Mouse (Mus musculus) left cerebral cortex, postnatal 36 days (tissue): ENCODE results near the gene Ubald2. TPM values are rescaled to one million over a fixed set of nuclear protein-coding genes. Genes with fewer than 3 reads are reported as not detected.

Experiments used
- DNase-seq, 2 experiments: peaks; one replicate each; pipeline ENCODE4 v3.0.0; 2021 to 2022; ENCODE audit warnings: low spot score in 2 of 2, mixed read lengths in 1 of 2
- intact Hi-C: fragments of 180-260 bp; cut with DNase I; formaldehyde crosslinking; loops from one replicate; pipeline ENCODE4 v1.15.1; 2025
- total RNA-seq, 2 experiments: library from RNA; stranded (reverse); gene quantifications; 2 replicates each; pipeline ENCODE4 v1.2.3; 2021

Gene Ubald2
- total RNA-seq, 2 experiments from 2014 or later, result 27.5 to 31.8 TPM

DNA sequence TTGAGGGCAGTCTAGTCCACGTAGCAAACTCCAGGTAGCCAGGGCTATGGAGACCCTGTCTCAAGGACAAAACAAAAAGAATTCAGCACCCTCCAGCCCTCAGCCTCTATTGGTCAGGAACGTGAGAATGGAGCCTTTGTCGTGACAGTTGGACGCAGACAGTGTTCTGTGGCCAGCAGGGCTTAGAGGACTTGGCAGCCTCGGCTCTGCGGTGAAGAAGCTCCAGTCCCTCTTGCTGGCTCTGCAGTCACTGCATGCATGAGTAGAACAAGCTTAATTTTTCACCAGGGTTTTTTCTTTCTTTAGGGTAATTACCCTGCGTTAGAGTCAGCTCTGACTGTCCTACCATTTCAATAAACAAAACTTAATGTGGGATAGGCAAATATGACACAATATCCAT is 47.9 kb downstream of the Ubald2 start:
- no peak for DNase-seq
- intact Hi-C loops, result no loop called here

DNA sequence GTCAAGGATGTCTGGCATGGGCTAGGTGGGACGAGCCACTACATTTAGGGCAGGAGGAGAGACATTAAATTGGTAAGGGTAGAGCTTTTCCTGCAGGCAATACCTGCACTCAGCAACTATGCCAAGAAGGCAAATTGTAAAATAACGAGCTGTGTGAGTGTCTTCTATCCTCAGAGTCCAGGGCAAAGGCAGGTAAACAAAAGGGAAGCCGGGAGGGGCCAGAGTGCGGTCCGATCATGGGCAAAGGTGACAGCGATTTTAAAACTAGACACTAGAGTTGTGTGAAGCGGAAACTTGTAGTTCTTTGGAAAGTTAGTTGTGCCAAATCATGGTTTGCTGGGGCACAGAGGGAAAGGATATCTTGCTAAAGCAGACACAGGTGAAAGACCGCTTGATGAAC is 50.4 kb downstream of the Ubald2 start:
- no peak for DNase-seq
- intact Hi-C loops, result no loop called here

DNA sequence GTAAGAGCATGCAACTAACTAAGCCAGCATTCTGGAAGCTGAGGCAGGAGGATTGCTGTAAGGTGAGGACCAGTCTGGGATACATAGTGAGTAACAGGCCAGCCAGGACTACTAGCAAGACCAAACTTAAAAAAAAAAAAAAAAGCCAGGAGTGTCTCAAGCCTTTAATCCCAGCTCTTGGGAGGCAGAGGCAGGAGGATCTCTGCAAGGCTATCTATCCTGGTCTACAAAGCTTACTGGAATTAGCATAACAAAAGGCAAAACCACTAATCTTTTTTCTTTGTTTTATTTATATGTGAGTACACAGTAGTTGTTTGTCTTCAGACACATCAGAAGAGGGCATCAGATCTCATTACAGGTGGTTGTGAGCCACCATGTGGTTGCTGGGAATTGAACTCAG is 54.3 kb downstream of the Ubald2 start:
- intact Hi-C loops, result no loop called here
- DNase-seq, result no peak

Other genes with a start within 250 kb of the Ubald2 start
- 10 to 100 TPM; 41.3 to 41.6 TPM for gene Ten1, start 235.2 kb upstream of the Ubald2 start, total RNA-seq
- gene Acox1, start 235.0 kb upstream of the Ubald2 start, total RNA-seq, result 100 to 1,000 TPM; 115 to 118 TPM
- 1 to 10 TPM; 1.2 to 1.3 TPM for gene Evpl, start 196.0 kb upstream of the Ubald2 start, total RNA-seq
- 10 to 100 TPM; 66.6 to 70.6 TPM for gene Srp68, start 159.9 kb upstream of the Ubald2 start, total RNA-seq
- not detected for gene Galr2, start 153.2 kb upstream of the Ubald2 start, total RNA-seq
- 100 to 1,000 TPM in 1 of 2 experiments, 10 to 100 TPM in 1; 93.0 to 100 TPM for gene Exoc7, start 126.9 kb upstream of the Ubald2 start, total RNA-seq
- gene Foxj1, start 98.7 kb upstream of the Ubald2 start, total RNA-seq, result 1 to 10 TPM; 5.0 to 5.2 TPM
- gene Rnf157, start 21.1 kb upstream of the Ubald2 start, total RNA-seq, result 100 to 1,000 TPM; 266 to 286 TPM
- not detected for gene Qrich2, start 32.1 kb downstream of the Ubald2 start, total RNA-seq
- gene Prpsap1, start 60.1 kb downstream of the Ubald2 start, total RNA-seq, result 10 to 100 TPM; 68.5 to 91.5 TPM
- 1 to 10 TPM; 4.0 to 7.0 TPM for gene Sphk1, start 96.8 kb downstream of the Ubald2 start, total RNA-seq
- 100 to 1,000 TPM; 121 to 126 TPM for gene Ube2o, start 147.4 kb downstream of the Ubald2 start, total RNA-seq
- under 1 TPM; 0.62 to 0.97 TPM for gene Aanat, start 152.3 kb downstream of the Ubald2 start, total RNA-seq
- 1 to 10 TPM in 1 of 2 experiments, under 1 TPM in 1; 0.84 to 1.9 TPM for gene Rhbdf2, start 192.9 kb downstream of the Ubald2 start, total RNA-seq
- 1 to 10 TPM; 4.3 to 6.2 TPM for gene Prcd, start 219.4 kb downstream of the Ubald2 start, total RNA-seq
- 10 to 100 TPM; 44.2 TPM for gene Cygb, start 220.2 kb downstream of the Ubald2 start, total RNA-seq